Mouse (Mus musculus): ENCODE measurements around the gene Thsd4. TPM values are rescaled to one million over a fixed set of nuclear protein-coding genes. Genes with fewer than 3 reads are reported as not detected.

Gene Thsd4
- total and polyA plus RNA-seq, 2 experiments from 2014 or later = 4.8 to 45.0 TPM

DNA sequence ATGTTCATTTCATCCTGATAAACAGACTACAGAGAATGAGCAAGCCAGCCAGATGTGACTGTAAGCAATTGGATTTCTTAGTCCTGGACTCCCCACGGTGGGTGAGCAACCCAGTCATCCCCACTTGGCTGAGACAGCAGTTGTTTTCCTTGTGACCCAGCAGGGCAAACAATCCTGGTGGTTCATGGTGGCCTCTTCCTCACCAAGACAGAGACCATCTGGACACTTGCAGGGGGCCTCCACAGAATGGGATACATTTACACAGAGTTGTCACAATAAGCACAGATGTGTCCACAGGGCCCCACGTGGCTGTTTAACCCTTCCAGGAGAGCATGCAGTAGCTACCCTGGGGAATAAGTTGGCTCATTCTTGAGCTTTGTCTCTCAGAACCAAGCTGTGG, 123.8 kb downstream of the Thsd4 start:
- H3K9me3 ChIP-seq (replicated peaks; ENCODE audit: control insufficient read depth, low read length) = no peaks in the 10 kb centered on the region
- no peak overlapping the region for H3K27ac ChIP-seq (ENCODE audit: low read depth)
- TF ChIP-seq EP300 (IDR thresholded peaks at IDR 0.05; ENCODE audit: low read depth) = no peak
- no peak for TF ChIP-seq CTCF (IDR thresholded peaks at IDR 0.05; ENCODE audit: low read depth)
- DNase-seq (ENCODE audit: low spot score) (no peak), ATAC-seq (ENCODE audit: insufficient read depth, low read depth) (no peak)
- H3K27me3 ChIP-seq (ENCODE audit: control insufficient read depth, insufficient read depth, low read length) = no peaks in the 10 kb centered on the region
- H3K4me1 ChIP-seq (ENCODE audit: control insufficient read depth, insufficient read depth) = no peaks in the 10 kb centered on the region; the same call in 1 of the 2 replicates
- 40% methylated on average over 2 of the region's 2 CpGs for WGBS
- H3K4me2 ChIP-seq (ENCODE audit: low read depth, low read length) = no peak overlapping the region
- H3K9ac ChIP-seq (replicated peaks; ENCODE audit: low read depth, low read length) = no peak overlapping the region
- H3K36me3 ChIP-seq (replicated peaks; ENCODE audit: control insufficient read depth, insufficient read depth, low read length) = no peaks in the 10 kb centered on the region
- H3K4me3 ChIP-seq (ENCODE audit: low read depth, low read length) = no peak overlapping the region

DNA sequence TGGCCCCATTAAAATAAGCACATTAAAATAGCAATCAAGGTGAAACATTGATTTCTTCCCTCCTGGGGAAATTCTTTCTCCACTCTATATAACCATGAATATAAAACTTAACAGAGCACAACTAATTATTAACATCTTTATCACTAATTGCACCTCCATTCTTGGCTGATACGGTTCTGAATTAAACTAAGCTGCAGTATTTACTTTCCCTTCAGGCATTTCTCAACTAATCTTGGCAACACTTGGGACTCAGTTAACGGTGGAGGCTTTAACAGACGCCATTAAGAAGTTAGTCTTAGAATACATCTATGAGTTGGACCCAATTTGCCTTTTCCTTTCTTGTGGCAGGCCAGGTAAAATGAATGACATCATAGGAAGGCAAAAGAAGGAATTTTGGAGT, 125.8 kb downstream of the Thsd4 start:
- no peak overlapping the region for H3K4me2 ChIP-seq (ENCODE audit: low read depth, low read length)
- ATAC-seq (ENCODE audit: insufficient read depth, low read depth) = no peak
- no peaks in the 10 kb centered on the region for H3K36me3 ChIP-seq (replicated peaks; ENCODE audit: control insufficient read depth, insufficient read depth, low read length)
- H3K27me3 ChIP-seq (ENCODE audit: control insufficient read depth, insufficient read depth, low read length) = no peaks in the 10 kb centered on the region
- H3K9ac ChIP-seq (replicated peaks; ENCODE audit: low read depth, low read length) = no peak overlapping the region
- WGBS = 81% methylated on average over 3 of the region's 3 CpGs
- no peaks in the 10 kb centered on the region for H3K9me3 ChIP-seq (replicated peaks; ENCODE audit: control insufficient read depth, low read length)
- TF ChIP-seq EP300 (IDR thresholded peaks at IDR 0.05; ENCODE audit: low read depth) (no peak), CTCF (IDR thresholded peaks at IDR 0.05; ENCODE audit: low read depth) (no peak)
- no peak for DNase-seq (ENCODE audit: low spot score)
- H3K4me1 ChIP-seq (ENCODE audit: control insufficient read depth, insufficient read depth) = no peaks in the 10 kb centered on the region; the same call in 1 of the 2 replicates
- H3K27ac ChIP-seq (ENCODE audit: low read depth) = no peak overlapping the region
- H3K4me3 ChIP-seq (ENCODE audit: low read depth, low read length) = no peak overlapping the region

DNA sequence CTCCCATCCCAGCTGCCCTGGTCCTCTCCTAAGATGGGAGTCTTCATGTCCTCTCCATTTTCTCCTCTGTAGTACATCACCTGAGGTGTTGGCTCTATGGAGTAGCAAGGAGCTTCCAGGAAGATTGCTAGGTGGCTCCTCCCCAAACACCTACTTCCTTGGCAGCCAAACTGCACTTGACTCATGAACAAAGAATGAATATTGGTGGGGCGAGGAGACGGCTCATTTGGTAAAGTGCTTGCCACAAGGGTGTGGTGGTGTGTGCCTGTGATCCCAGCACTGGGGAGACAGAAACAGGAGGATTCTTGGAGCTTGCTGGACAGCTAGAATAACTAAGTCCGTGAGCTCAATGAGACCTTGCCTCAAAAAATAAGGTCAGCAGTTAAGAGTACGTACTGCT, 128.9 kb downstream of the Thsd4 start:
- Histone ChIP-seq H3K27ac (ENCODE audit: low read depth) (no peak overlapping the region), H3K27me3 (ENCODE audit: control insufficient read depth, insufficient read depth, low read length) (no peaks in the 10 kb centered on the region), H3K4me1 (ENCODE audit: control insufficient read depth, insufficient read depth) (no peaks in the 10 kb centered on the region; the same call in 1 of the 2 replicates), H3K4me3 (ENCODE audit: low read depth, low read length) (no peak overlapping the region), H3K36me3 (replicated peaks; ENCODE audit: control insufficient read depth, insufficient read depth, low read length) (no peaks in the 10 kb centered on the region), H3K9ac (replicated peaks; ENCODE audit: low read depth, low read length) (no peak overlapping the region), H3K4me2 (ENCODE audit: low read depth, low read length) (no peak overlapping the region), H3K9me3 (replicated peaks; ENCODE audit: control insufficient read depth, low read length) (no peaks in the 10 kb centered on the region)
- TF ChIP-seq CTCF (IDR thresholded peaks at IDR 0.05; ENCODE audit: low read depth) (no peak), EP300 (IDR thresholded peaks at IDR 0.05; ENCODE audit: low read depth) (no peak)
- ATAC-seq (ENCODE audit: insufficient read depth, low read depth) (no peak), DNase-seq (ENCODE audit: low spot score) (no peak)
- 86% methylated on average over 4 of the region's 4 CpGs for WGBS

- no peaks in the 10 kb centered on the region for H3K27me3 ChIP-seq (ENCODE audit: control insufficient read depth, insufficient read depth, low read length)
- no peak overlapping the region for H3K4me3 ChIP-seq (ENCODE audit: low read depth, low read length)
- DNase-seq (ENCODE audit: low spot score) = no peak
- H3K4me2 ChIP-seq (ENCODE audit: low read depth, low read length) = no peak overlapping the region
- H3K9ac ChIP-seq (replicated peaks; ENCODE audit: low read depth, low read length) = no peak overlapping the region
- no peaks in the 10 kb centered on the region for H3K9me3 ChIP-seq (replicated peaks; ENCODE audit: control insufficient read depth, low read length)
- H3K4me1 ChIP-seq (ENCODE audit: control insufficient read depth, insufficient read depth) = no peaks in the 10 kb centered on the region
- TF ChIP-seq CTCF (IDR thresholded peaks at IDR 0.05; ENCODE audit: low read depth) (no peak), EP300 (IDR thresholded peaks at IDR 0.05; ENCODE audit: low read depth) (no peak)
- H3K36me3 ChIP-seq (replicated peaks; ENCODE audit: control insufficient read depth, insufficient read depth, low read length) = no peaks in the 10 kb centered on the region
- no peak for ATAC-seq (ENCODE audit: insufficient read depth, low read depth)
- no peak overlapping the region for H3K27ac ChIP-seq (ENCODE audit: low read depth)
- WGBS = 79% methylated on average over 6 of the region's 6 CpGs
Measured at GRCm38 (mm10) chr9:60384751-60385150, 137.1 kb downstream of the Thsd4 start.

- DNase-seq (ENCODE audit: low spot score) = no peak
- Histone ChIP-seq H3K9me3 (replicated peaks; ENCODE audit: control insufficient read depth, low read length) (no peaks in the 10 kb centered on the region), H3K36me3 (replicated peaks; ENCODE audit: control insufficient read depth, insufficient read depth, low read length) (no peaks in the 10 kb centered on the region), H3K9ac (replicated peaks; ENCODE audit: low read depth, low read length) (no peak overlapping the region), H3K4me3 (ENCODE audit: low read depth, low read length) (no peak overlapping the region), H3K4me1 (ENCODE audit: control insufficient read depth, insufficient read depth) (no peaks in the 10 kb centered on the region), H3K27me3 (ENCODE audit: control insufficient read depth, insufficient read depth, low read length) (no peaks in the 10 kb centered on the region), H3K4me2 (ENCODE audit: low read depth, low read length) (no peak overlapping the region), H3K27ac (ENCODE audit: low read depth) (no peak overlapping the region)
- TF ChIP-seq CTCF (IDR thresholded peaks at IDR 0.05; ENCODE audit: low read depth) = no peak
- no peak for ATAC-seq (ENCODE audit: insufficient read depth, low read depth)
- 65% methylated on average over 4 of the region's 4 CpGs for WGBS
Measured at GRCm38 (mm10) chr9:60382941-60383340, 138.9 kb downstream of the Thsd4 start.

- WGBS = 66% methylated on average over 4 of the region's 4 CpGs
- TF ChIP-seq CTCF (IDR thresholded peaks at IDR 0.05; ENCODE audit: low read depth) = no peak
- TF ChIP-seq EP300 (IDR thresholded peaks at IDR 0.05; ENCODE audit: low read depth) = no peak
- Histone ChIP-seq H3K9me3 (replicated peaks; ENCODE audit: control insufficient read depth, low read length) (no peaks in the 10 kb centered on the region), H3K4me1 (ENCODE audit: control insufficient read depth, insufficient read depth) (no peaks in the 10 kb centered on the region), H3K27ac (ENCODE audit: low read depth) (no peak overlapping the region), H3K27me3 (ENCODE audit: control insufficient read depth, insufficient read depth, low read length) (no peaks in the 10 kb centered on the region), H3K36me3 (replicated peaks; ENCODE audit: control insufficient read depth, insufficient read depth, low read length) (no peaks in the 10 kb centered on the region), H3K4me2 (ENCODE audit: low read depth, low read length) (no peak overlapping the region), H3K4me3 (ENCODE audit: low read depth, low read length) (no peak overlapping the region), H3K9ac (replicated peaks; ENCODE audit: low read depth, low read length) (no peak overlapping the region)
- ATAC-seq (ENCODE audit: insufficient read depth, low read depth) (no peak), DNase-seq (ENCODE audit: low spot score) (no peak)
Measured at GRCm38 (mm10) chr9:60382526-60382925, 139.3 kb downstream of the Thsd4 start.
